Mouse (Mus musculus): ENCODE measurements at regions not wholly inside any gene's neighbourhood (a gene's known extent, or its start where the extent isn't known, plus 50 kb on each side); places are given as distances from the start of the nearest gene placed in this dataset.

DNA sequence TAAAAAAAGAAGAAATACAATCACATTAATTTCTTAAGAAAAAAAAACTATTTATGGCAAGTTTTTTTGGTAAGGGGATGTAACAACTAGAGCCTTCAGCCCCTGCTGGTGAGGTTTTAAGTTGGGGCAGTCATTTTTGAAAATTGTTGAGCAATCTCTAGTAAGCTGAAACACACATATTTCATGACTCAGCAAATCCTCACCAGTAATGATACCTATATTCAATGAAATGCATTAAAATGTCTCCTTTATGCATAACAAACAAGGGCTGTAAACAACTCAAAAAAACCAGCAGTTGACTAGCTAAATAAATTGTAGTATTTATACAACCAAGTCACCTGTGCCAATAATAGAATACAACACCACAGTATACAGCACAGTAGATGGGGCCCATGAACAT, 63.1 kb upstream of the Satb2 start:
- no peak overlapping the region for H3K27ac ChIP-seq
- H3K4me1 ChIP-seq (replicated peaks; ENCODE audit: control insufficient read depth in 2 of 2, insufficient read depth in 2 of 2, low read length in 1 of 2): no peaks in the 10 kb centered on the region
- H3K4me3 ChIP-seq (ENCODE audit: insufficient read depth in 1 of 2, low read depth in 2 of 2, low read length in 2 of 2): no peak overlapping the region
- H3K9ac ChIP-seq (replicated peaks): no peak overlapping the region
- no peaks in the 10 kb centered on the region for H3K36me3 ChIP-seq (replicated peaks; ENCODE audit: control insufficient read depth, insufficient read depth, low read depth)
- H3K4me2 ChIP-seq (ENCODE audit: low read depth): no peak overlapping the region
- ATAC-seq (ENCODE audit: insufficient read depth) (no peak), DNase-seq (ENCODE audit: low read depth in 3 of 3, low spot score in 3 of 3) (no peak)
- no peak for TF ChIP-seq EP300 (IDR thresholded peaks at IDR 0.05; ENCODE audit: low read depth)
- TF ChIP-seq CTCF (IDR thresholded peaks at IDR 0.05; ENCODE audit: low read depth): no peak
- no peaks in the 10 kb centered on the region for H3K9me3 ChIP-seq (ENCODE audit: control insufficient read depth, low read length)
- H3K27me3 ChIP-seq (ENCODE audit: control insufficient read depth, insufficient read depth, low read length): no peaks in the 10 kb centered on the region

DNA sequence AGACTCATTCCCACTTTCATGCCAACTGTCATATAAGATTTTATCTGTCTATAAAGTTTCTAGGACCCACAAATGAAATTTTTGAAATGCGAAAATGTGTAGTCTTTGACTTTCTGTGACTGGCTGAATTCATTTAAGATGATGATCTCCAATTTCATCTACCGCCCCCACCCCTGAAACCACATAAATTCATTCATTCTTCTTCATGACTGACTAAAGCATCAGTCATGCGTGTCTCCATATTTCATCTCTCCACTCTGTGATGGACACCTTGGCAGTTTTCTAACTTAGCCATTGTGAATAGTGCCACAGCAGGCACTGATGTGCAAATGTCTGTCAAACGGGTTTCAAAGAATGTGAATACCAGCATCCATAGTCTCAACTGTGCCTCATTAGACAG, 75.4 kb upstream of the Satb2 start:
- Histone ChIP-seq H3K27me3 (ENCODE audit: control insufficient read depth, insufficient read depth, low read length) (no peaks in the 10 kb centered on the region), H3K27ac (no peak overlapping the region), H3K36me3 (replicated peaks; ENCODE audit: control insufficient read depth, insufficient read depth, low read depth) (no peaks in the 10 kb centered on the region), H3K4me2 (ENCODE audit: low read depth) (no peak overlapping the region), H3K9ac (replicated peaks) (no peak overlapping the region), H3K4me3 (ENCODE audit: insufficient read depth in 1 of 2, low read depth in 2 of 2, low read length in 2 of 2) (no peak overlapping the region), H3K4me1 (replicated peaks; ENCODE audit: control insufficient read depth in 2 of 2, insufficient read depth in 2 of 2, low read length in 1 of 2) (no peaks in the 10 kb centered on the region), H3K9me3 (ENCODE audit: control insufficient read depth, low read length) (no peaks in the 10 kb centered on the region)
- ATAC-seq (ENCODE audit: insufficient read depth) (no peak), DNase-seq (ENCODE audit: low read depth in 3 of 3, low spot score in 3 of 3) (no peak)
- TF ChIP-seq EP300 (IDR thresholded peaks at IDR 0.05; ENCODE audit: low read depth) (no peak), CTCF (IDR thresholded peaks at IDR 0.05; ENCODE audit: low read depth) (no peak)
- 61% methylated on average over 4 of the region's 4 CpGs for WGBS (ENCODE audit: insufficient replicate concordance)

DNA sequence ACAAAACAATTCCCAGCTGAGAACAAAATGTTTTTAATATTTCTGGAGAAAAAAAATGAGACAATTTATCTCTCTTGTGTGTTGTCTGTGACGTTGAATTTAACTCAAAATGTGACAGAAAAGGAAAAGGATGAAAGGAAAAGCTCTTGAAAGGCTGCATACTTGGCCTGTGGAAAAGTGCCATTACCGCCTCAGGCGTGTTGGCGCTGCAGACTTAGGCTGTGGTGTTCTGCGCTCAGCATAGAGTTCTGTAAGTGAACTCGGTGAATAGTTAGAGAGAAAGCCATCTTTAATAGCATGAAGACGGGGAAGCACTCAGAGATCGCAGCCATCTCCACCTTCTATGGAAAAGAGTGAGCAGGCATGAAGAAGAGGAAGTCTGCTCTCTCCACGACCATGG, 77.5 kb upstream of the Satb2 start:
- no peaks in the 10 kb centered on the region for H3K4me1 ChIP-seq (replicated peaks; ENCODE audit: control insufficient read depth in 2 of 2, insufficient read depth in 2 of 2, low read length in 1 of 2)
- WGBS (ENCODE audit: insufficient replicate concordance): 62% methylated on average over 9 of the region's 9 CpGs
- H3K4me3 ChIP-seq (ENCODE audit: insufficient read depth in 1 of 2, low read depth in 2 of 2, low read length in 2 of 2): no peak overlapping the region
- no peaks in the 10 kb centered on the region for H3K9me3 ChIP-seq (ENCODE audit: control insufficient read depth, low read length)
- TF ChIP-seq CTCF (IDR thresholded peaks at IDR 0.05; ENCODE audit: low read depth) (no peak), EP300 (IDR thresholded peaks at IDR 0.05; ENCODE audit: low read depth) (no peak)
- H3K9ac ChIP-seq (replicated peaks): no peak overlapping the region
- DNase-seq (ENCODE audit: low read depth in 3 of 3, low spot score in 3 of 3) (no peak), ATAC-seq (ENCODE audit: insufficient read depth) (no peak)
- H3K27me3 ChIP-seq (ENCODE audit: control insufficient read depth, insufficient read depth, low read length): no peaks in the 10 kb centered on the region
- H3K27ac ChIP-seq: no peak overlapping the region
- H3K36me3 ChIP-seq (replicated peaks; ENCODE audit: control insufficient read depth, insufficient read depth, low read depth): no peaks in the 10 kb centered on the region
- no peak overlapping the region for H3K4me2 ChIP-seq (ENCODE audit: low read depth)

DNA sequence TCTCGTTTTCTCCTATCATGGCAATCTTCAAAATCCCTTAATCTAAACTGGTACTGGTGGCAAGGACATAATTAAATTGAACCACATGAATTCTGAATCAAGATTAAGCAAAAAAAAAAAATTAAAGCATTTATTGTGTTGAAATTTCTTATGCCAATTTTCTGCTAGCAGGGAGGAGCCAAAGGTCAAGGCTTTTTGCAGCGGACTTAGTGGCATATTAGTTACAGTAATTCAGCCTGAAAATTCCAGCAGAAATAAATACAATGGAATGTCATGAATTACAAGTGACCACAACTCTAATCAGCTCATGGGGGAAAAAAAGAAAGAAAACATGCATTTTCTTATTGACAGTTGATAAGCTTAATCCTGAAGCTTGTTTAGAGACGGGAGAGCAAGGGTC, 80.8 kb upstream of the Satb2 start:
- Histone ChIP-seq H3K4me1 (replicated peaks; ENCODE audit: control insufficient read depth in 2 of 2, insufficient read depth in 2 of 2, low read length in 1 of 2) (no peaks in the 10 kb centered on the region), H3K4me2 (ENCODE audit: low read depth) (no peak overlapping the region), H3K36me3 (replicated peaks; ENCODE audit: control insufficient read depth, insufficient read depth, low read depth) (no peaks in the 10 kb centered on the region), H3K27ac (no peak overlapping the region), H3K9me3 (ENCODE audit: control insufficient read depth, low read length) (no peaks in the 10 kb centered on the region), H3K9ac (replicated peaks) (no peak overlapping the region), H3K27me3 (ENCODE audit: control insufficient read depth, insufficient read depth, low read length) (no peaks in the 10 kb centered on the region), H3K4me3 (ENCODE audit: insufficient read depth in 1 of 2, low read depth in 2 of 2, low read length in 2 of 2) (no peak overlapping the region)
- no peak for ATAC-seq (ENCODE audit: insufficient read depth)
- DNase-seq (ENCODE audit: low read depth in 3 of 3, low spot score in 3 of 3): no peak
- TF ChIP-seq EP300 (IDR thresholded peaks at IDR 0.05; ENCODE audit: low read depth) (no peak), CTCF (IDR thresholded peaks at IDR 0.05; ENCODE audit: low read depth) (no peak)
- WGBS (ENCODE audit: insufficient replicate concordance): 62% methylated on average over 3 of the region's 3 CpGs

DNA sequence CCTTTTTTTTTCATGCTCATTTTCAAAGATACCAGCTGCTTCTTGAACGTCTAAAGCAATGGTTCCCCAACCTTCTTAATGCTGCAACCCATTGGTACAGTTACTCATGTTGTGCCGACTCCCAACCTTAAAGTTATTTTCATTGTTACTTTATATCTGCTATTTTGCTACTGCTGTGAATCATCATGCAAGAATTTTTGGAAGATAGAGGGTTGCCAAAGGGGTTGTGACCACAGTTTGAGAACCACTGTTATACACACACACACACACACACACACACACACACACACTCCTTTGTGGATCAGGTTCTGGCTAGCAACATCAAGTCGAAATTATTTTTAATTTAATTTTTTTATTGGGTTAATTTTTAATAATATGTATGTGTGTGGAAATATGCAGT, 96.8 kb upstream of the Satb2 start:
- Histone ChIP-seq H3K4me3 (ENCODE audit: insufficient read depth in 1 of 2, low read depth in 2 of 2, low read length in 2 of 2) (no peak overlapping the region), H3K9me3 (ENCODE audit: control insufficient read depth, low read length) (no peaks in the 10 kb centered on the region), H3K9ac (replicated peaks) (no peak overlapping the region), H3K36me3 (replicated peaks; ENCODE audit: control insufficient read depth, insufficient read depth, low read depth) (no peaks in the 10 kb centered on the region), H3K4me2 (ENCODE audit: low read depth) (no peak overlapping the region), H3K4me1 (replicated peaks; ENCODE audit: control insufficient read depth in 2 of 2, insufficient read depth in 2 of 2, low read length in 1 of 2) (no peaks in the 10 kb centered on the region), H3K27ac (no peak overlapping the region), H3K27me3 (ENCODE audit: control insufficient read depth, insufficient read depth, low read length) (no peaks in the 10 kb centered on the region)
- no peak for ATAC-seq (ENCODE audit: insufficient read depth)
- WGBS (ENCODE audit: insufficient replicate concordance): 46% methylated on average over 3 of the region's 3 CpGs
- DNase-seq (ENCODE audit: low read depth in 3 of 3, low spot score in 3 of 3): no peak
- TF ChIP-seq CTCF (IDR thresholded peaks at IDR 0.05; ENCODE audit: low read depth) (no peak), EP300 (IDR thresholded peaks at IDR 0.05; ENCODE audit: low read depth) (no peak)

DNA sequence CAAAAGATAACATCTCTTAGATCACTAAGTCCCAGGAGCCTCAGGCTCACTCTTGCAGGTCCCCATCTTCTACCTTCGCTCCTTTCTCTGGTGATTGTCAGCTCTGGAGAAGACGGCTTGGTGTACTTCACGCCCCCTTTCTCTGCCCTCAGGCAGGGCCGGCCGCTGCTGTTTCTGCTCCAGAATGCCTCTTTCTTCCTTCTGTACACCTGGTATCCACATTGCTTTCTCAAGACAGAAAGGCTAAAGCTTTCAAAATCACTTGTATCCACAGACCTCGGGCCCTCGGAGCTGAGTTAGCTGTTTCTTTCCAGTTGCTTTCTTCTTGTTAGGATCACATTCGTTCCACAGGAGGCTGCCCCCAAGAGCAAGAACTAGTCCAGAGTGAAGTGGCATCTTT, 98.2 kb upstream of the Satb2 start:
- ATAC-seq (ENCODE audit: insufficient read depth) (no peak), DNase-seq (ENCODE audit: low read depth in 3 of 3, low spot score in 3 of 3) (no peak)
- Histone ChIP-seq H3K4me2 (ENCODE audit: low read depth) (no peak overlapping the region), H3K9ac (replicated peaks) (no peak overlapping the region), H3K27me3 (ENCODE audit: control insufficient read depth, insufficient read depth, low read length) (no peaks in the 10 kb centered on the region), H3K4me3 (ENCODE audit: insufficient read depth in 1 of 2, low read depth in 2 of 2, low read length in 2 of 2) (no peak overlapping the region), H3K9me3 (ENCODE audit: control insufficient read depth, low read length) (no peaks in the 10 kb centered on the region), H3K27ac (no peak overlapping the region), H3K4me1 (replicated peaks; ENCODE audit: control insufficient read depth in 2 of 2, insufficient read depth in 2 of 2, low read length in 1 of 2) (no peaks in the 10 kb centered on the region), H3K36me3 (replicated peaks; ENCODE audit: control insufficient read depth, insufficient read depth, low read depth) (no peaks in the 10 kb centered on the region)
- TF ChIP-seq CTCF (IDR thresholded peaks at IDR 0.05; ENCODE audit: low read depth): no peak
- TF ChIP-seq EP300 (IDR thresholded peaks at IDR 0.05; ENCODE audit: low read depth): no peak
- WGBS (ENCODE audit: insufficient replicate concordance): 52% methylated on average over 8 of the region's 8 CpGs
